Mouse (Mus musculus) small intestine, adult 2 months (tissue): ENCODE results near the gene Sfswap.

Source experiments
- CTCF ChIP-seq: fragments of 200-500 bp; IDR thresholded peaks from 2 replicates; pipeline ENCODE4 v1.5.1; 2012; ENCODE audit warnings: low read depth, mild to moderate bottlenecking, control low read depth, inconsistent platforms, low read length, moderate library complexity, mixed read lengths; ENCODE audit not compliant: insufficient replicate concordance, insufficient read length; ENCODE audit errors: extremely low read depth
- POLR2A ChIP-seq: fragments of 200-500 bp; IDR thresholded peaks from 2 replicates; pipeline ENCODE4 v1.6.1; 2012; ENCODE audit warnings: low read depth, mild to moderate bottlenecking, control low read depth, inconsistent platforms, low read length, moderate library complexity

DNA sequence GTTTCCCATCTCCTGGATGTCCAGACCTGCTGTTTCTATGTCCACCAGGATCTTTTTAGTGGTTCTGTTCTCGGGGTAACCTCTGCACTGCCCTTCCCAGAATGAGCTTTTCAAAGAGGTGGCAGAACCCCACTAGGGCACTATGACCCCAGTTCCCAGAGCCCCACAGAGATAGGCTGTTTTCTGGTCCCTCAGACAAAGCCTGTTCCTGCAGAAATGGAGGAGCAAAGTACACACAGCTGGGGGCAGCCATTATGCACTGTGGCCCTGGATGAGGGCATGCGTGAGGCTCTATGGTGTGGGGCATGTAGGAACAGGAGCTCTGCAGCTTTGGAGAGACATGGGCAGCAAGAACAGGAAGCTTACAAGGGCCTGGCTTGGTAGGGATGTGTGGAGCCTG is 51.0 kb downstream of the Sfswap start:
- no peak for TF ChIP-seq POLR2A
- no peak for TF ChIP-seq CTCF
